Mouse (Mus musculus): ENCODE measurements around the gene Aaed1. TPM values are rescaled to one million over a fixed set of nuclear protein-coding genes. Genes with fewer than 3 reads are reported as not detected.
A peak's percentile ranks its signal among the peaks of the same experiment; 100 is the strongest.
"Not testable (repeated sequence)": the region's sequence is repeated elsewhere in the genome, so short reads cannot be mapped to it uniquely, and the experiment has no call there.

The Aaed1 gene
- polyA plus RNA-seq, 1 experiment, result 41.0 TPM

DNA sequence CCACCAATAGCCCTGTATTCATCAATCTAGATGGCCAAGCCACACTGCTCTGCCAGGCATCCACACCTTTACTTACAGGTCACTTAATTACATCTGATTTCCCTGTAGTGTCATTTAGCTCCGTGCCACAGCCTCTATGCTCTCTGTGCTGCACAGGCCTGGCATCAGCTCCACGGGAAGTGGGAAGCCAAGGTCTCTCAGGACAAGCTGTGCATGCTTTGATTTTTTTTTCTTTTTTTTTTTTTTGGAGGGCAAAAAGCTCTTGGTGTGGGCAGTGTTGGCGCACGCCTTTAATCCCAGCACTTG lies 54.0 kb downstream of the Aaed1 start:
- TF ChIP-seq CTCF (IDR thresholded peaks at IDR 0.05; ENCODE audit: borderline replicate concordance, insufficient read depth, low read length), result no peak
- TF ChIP-seq POLR2A (IDR thresholded peaks at IDR 0.05; ENCODE audit: low read depth, low read length), result no peak
- H3K27ac ChIP-seq (ENCODE audit: insufficient read depth, low read length), result no peak overlapping the region

DNA sequence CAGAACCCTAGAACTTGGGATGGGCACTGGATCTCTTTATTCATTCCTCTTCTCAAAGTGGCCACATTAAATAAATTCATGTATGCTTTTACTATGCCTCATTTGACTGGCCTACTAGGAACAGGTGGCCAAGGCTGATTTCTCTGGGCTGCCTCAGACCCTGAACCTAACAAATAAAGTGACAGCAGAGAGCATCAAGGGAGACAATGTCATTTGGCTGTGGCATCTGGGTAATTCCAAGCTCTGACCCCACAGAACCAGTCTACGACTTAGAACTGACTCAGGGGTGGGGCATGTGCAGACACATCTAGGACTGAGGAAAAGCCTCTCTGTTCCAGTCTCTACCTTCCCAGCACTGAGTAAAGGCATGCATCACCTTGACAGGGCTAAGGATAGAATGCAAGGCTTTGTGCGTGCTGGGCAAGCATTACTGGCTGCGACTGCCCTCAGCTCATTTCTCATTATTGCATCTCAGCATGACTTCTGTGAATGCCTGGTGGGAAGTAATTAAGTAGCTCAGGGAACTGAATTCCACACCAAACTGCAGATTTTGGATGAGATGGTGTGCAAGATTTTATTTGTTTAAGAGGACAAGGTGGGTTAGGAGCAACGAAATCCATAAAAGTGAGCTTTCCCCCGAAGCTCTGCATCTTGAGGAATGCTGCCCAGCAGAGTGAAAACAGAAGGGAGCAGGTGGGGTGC lies 54.5 kb downstream of the Aaed1 start:
- TF ChIP-seq POLR2A (IDR thresholded peaks at IDR 0.05; ENCODE audit: low read depth, low read length) (no peak), CTCF (IDR thresholded peaks at IDR 0.05; ENCODE audit: borderline replicate concordance, insufficient read depth, low read length) (no peak)
- Histone ChIP-seq H3K27ac (ENCODE audit: insufficient read depth, low read length) (no peak overlapping the region), H3K4me3 (ENCODE audit: insufficient read depth, low read length) (no peak overlapping the region), H3K4me1 (ENCODE audit: control insufficient read depth, insufficient read depth, low read length) (no peaks in the 10 kb centered on the region)

More for the DNA sequence above, 54.0 kb downstream of the Aaed1 start:
- H3K4me1 ChIP-seq (ENCODE audit: control insufficient read depth, insufficient read depth, low read length), result no peaks in the 10 kb centered on the region
- no peak overlapping the region for H3K4me3 ChIP-seq (ENCODE audit: insufficient read depth, low read length)

DNA sequence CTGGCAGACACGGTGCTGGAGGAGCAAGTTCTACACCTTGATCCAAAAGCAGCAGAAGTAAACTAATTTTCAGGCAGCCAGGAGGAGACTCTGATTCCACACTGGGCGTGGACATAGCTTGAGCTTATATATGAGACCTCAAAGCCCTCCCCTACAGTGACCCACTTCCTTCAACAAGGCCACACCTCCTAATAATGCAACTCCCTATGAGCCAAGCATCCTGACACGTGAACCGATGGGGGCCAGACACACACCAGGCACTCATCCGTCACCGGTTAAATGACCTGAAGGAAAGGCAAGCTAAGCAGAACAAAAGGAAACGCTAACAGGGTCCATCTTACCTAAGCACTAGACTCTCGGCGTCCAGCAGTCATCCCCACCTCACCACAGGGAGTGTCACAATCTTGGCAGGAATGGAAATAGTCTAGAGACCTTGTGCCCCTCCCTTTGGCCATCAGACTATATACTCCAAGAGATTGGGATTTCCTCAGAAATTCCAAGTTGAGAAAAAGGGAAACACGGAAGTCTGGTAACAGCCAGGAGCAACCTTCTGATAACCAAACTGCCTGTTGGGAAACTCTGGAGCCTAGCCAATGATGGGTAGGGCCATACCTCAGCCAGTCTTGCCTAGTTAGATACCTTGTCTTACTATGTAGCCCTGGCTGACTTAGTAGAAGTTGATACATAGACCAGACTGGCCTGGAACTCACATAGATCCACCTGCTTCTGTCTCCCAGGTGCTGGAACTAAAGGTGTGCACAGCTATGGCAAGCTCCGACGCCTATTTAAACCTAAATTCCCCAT lies 55.3 kb downstream of the Aaed1 start:
- H3K4me1 ChIP-seq (ENCODE audit: control insufficient read depth, insufficient read depth, low read length), result no peaks in the 10 kb centered on the region

DNA sequence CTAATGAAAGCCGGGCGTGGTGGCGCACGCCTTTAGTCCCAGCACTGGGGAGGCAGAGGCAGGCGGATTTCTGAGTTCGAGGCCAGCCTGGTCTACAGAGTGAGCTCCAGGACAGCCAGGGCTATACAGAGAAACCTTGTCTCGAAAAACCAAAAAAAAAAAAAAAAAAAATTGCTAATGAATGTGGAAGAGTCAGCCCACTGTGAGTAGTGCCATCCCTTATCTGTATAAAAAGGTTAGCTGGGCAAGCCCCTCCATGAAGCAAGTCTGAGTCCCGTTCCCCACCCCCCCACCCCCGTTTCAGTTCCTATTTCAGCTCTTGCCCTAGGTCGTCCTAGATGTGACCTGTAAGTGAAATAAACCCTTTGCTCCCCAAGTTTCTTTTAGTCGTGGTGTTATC lies 58.3 kb downstream of the Aaed1 start:
- H3K4me1 ChIP-seq (ENCODE audit: control insufficient read depth, insufficient read depth, low read length); H3K27ac ChIP-seq (ENCODE audit: insufficient read depth, low read length); H3K4me3 ChIP-seq (ENCODE audit: insufficient read depth, low read length): not testable (repeated sequence)

More for the DNA sequence above, 55.3 kb downstream of the Aaed1 start:
- Histone ChIP-seq H3K27ac (ENCODE audit: insufficient read depth, low read length) (no peak overlapping the region), H3K4me3 (ENCODE audit: insufficient read depth, low read length) (no peak overlapping the region)
- TF ChIP-seq POLR2A (IDR thresholded peaks at IDR 0.05; ENCODE audit: low read depth, low read length) (no peak), CTCF (IDR thresholded peaks at IDR 0.05; ENCODE audit: borderline replicate concordance, insufficient read depth, low read length) (no peak)

DNA sequence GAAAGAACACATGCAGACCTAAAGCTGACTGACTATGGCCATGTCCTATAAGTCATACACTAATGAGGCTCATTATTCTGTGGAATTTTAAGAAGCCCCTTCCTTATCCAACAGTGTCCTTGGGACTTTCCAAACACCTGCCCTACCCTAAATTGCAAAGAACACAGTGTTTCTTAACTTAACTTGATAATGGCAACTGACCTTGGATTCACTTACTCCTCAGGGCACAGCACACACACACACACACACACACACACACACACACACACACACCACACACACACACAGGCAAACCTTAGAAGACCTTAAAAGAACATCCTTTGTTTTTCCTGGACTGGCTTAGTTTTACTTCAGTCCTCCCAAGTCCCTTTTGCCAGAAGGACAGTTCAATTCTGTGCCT lies 58.8 kb downstream of the Aaed1 start:
- Histone ChIP-seq H3K4me3 (ENCODE audit: insufficient read depth, low read length) (no peak overlapping the region), H3K27ac (ENCODE audit: insufficient read depth, low read length) (no peak overlapping the region), H3K4me1 (ENCODE audit: control insufficient read depth, insufficient read depth, low read length) (no peaks in the 10 kb centered on the region)
- TF ChIP-seq POLR2A (IDR thresholded peaks at IDR 0.05; ENCODE audit: low read depth, low read length) (no peak), CTCF (IDR thresholded peaks at IDR 0.05; ENCODE audit: borderline replicate concordance, insufficient read depth, low read length) (no peak)

DNA sequence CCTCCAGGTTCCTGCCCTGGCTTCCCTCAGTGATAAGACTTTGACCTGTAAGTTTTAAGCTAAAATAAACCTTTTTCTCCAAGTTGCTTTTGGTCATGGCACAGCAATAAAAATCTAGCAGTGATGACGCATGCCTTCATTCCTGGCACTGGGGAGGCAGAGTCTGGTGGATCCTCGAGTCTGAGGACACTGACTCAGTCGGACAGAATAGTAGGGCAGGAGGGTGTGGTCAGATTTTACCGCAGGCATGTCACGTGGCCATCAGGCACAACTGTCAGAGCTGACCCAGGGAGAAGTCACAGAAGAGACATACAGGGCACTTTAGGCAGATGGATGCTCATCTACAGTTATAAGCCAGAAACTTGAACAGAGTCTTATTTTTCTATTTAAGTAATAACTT lies 60.4 kb downstream of the Aaed1 start:
- Histone ChIP-seq H3K27ac (ENCODE audit: insufficient read depth, low read length) (no peak overlapping the region), H3K4me1 (ENCODE audit: control insufficient read depth, insufficient read depth, low read length) (no peaks in the 10 kb centered on the region; the same call in 1 of the 2 replicates), H3K4me3 (ENCODE audit: insufficient read depth, low read length) (no peak overlapping the region)
- no peak for TF ChIP-seq POLR2A (IDR thresholded peaks at IDR 0.05; ENCODE audit: low read depth, low read length)
- no peak for TF ChIP-seq CTCF (IDR thresholded peaks at IDR 0.05; ENCODE audit: borderline replicate concordance, insufficient read depth, low read length)

DNA sequence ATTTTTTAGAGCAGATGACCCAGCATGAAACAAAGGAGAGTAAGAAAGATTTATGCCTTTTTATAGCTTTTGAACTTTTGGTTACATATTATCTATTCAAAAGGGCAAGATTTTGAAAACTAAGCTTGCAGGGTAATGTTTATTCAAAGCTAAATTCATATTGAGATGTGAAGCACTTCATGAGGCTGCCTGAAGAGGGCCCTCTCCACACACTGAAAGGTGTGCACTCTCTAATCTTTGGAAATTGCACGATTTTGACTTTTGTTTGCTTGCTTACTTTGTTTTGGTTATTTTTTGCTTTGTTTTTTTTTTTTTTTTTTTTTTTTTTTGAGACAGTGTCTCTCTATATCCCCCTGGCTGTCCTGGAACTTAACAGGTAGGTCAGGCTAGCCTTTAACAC lies 62.1 kb downstream of the Aaed1 start:
- no peaks in the 10 kb centered on the region; the same call in 1 of the 2 replicates for H3K4me1 ChIP-seq (ENCODE audit: control insufficient read depth, insufficient read depth, low read length)
- H3K27ac ChIP-seq (ENCODE audit: insufficient read depth, low read length), result no peak overlapping the region
- no peak overlapping the region for H3K4me3 ChIP-seq (ENCODE audit: insufficient read depth, low read length)
- no peak for TF ChIP-seq CTCF (IDR thresholded peaks at IDR 0.05; ENCODE audit: borderline replicate concordance, insufficient read depth, low read length)
- TF ChIP-seq POLR2A (IDR thresholded peaks at IDR 0.05; ENCODE audit: low read depth, low read length), result no peak

DNA sequence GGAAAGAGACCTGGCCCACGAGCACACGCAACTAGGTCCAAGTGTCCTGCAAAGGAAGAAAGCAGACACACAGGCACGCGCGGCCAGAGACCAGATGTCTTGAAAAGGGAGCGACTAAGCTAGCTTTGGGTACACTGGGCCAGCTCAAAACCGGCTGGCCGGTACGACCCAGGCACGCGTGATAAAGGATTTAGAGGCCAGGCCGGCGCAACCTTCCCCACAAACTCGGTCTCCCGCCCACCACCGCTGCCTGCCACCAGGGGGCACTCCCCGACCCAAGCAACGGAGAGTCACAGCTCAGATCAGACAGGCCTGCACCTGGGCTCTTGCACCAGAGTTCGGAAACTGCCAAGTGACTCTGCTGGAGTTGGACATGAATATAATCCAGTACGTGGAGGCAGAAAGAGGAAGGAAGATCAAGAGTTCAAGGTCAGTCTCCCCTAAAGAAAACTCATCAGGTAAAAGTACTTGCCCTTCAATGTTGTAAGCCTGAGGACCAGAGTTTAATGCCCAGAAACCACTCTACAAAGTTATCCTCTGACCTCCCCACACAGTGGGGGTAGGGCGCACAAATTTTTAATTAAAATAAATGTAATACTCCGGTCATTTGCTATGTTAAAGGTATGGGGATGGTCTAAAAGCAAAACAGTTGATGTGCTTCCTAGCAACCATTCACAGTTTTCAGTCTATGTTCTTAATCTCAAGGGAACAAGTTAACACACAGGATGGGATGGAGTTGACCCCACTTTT lies 63.6 kb downstream of the Aaed1 start:
- Histone ChIP-seq H3K4me1 (ENCODE audit: control insufficient read depth, insufficient read depth, low read length) (no peaks in the 10 kb centered on the region; the same call in 1 of the 2 replicates), H3K27ac (ENCODE audit: insufficient read depth, low read length) (no peak overlapping the region), H3K4me3 (ENCODE audit: insufficient read depth, low read length) (peak overlapping the region; percentile 49)
- peak; percentile 94 for TF ChIP-seq CTCF (IDR thresholded peaks at IDR 0.05; ENCODE audit: borderline replicate concordance, insufficient read depth, low read length)
- TF ChIP-seq POLR2A (IDR thresholded peaks at IDR 0.05; ENCODE audit: low read depth, low read length), result no peak; the same call in 1 of the 2 replicates

DNA sequence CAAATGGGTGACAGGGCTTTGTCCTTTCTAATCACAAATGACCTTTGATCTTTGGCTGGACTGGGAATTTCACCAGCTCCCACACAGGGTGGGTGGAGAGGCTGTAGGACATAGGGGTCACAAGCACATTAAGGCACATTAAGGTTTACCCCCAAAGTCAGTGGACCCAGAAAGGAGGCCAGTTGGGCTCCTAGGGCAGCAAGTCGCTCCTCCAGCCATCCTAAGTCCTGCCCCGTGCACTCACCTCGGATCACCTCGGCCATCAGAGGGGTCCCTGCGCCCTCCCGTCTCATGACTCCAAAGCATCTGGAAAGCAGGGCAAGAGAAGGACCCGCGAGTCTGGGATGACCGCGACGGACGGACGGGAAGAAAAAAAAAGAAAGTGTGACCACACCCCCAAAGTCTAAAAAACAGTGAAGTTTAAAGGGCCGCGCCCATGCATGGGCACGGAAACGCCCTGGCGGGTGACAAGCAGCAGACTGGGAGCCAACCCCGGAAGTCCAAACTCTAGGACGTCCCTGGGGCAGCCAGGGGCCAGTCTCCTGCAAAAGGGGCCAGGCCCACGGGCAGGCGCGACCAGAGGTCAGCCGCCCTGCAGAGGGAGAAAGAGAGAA lies 64.2 kb downstream of the Aaed1 start:
- H3K4me3 ChIP-seq (ENCODE audit: insufficient read depth, low read length), result peak overlapping the region; percentile 49
- no peak overlapping the region for H3K27ac ChIP-seq (ENCODE audit: insufficient read depth, low read length)
- no peaks in the 10 kb centered on the region; the same call in 1 of the 2 replicates for H3K4me1 ChIP-seq (ENCODE audit: control insufficient read depth, insufficient read depth, low read length)
- TF ChIP-seq CTCF (IDR thresholded peaks at IDR 0.05; ENCODE audit: borderline replicate concordance, insufficient read depth, low read length) (no peak), POLR2A (IDR thresholded peaks at IDR 0.05; ENCODE audit: low read depth, low read length) (peak; percentile 55; the same call in 1 of the 2 replicates)
